Mouse (Mus musculus) liver, postnatal 0 days (tissue): ENCODE results near the gene Kpna3. TPM values are rescaled to one million over a fixed set of nuclear protein-coding genes. Genes with fewer than 3 reads are reported as not detected.

Experiments used
- ATAC-seq: fragments of 200-750 bp; cut with Nextera tagmentation; 2 replicates; pipeline ENCODE4 v1.8.0; 2017; ENCODE audit warnings: mild to moderate bottlenecking, moderate library complexity
- DNase-seq: peaks from one replicate; pipeline ENCODE4 v3.0.0-alpha.2; 2016
- H3K27ac ChIP-seq: fragments of 300-500 bp; sonication (generic); 2 replicates; pipeline ENCODE4 v1.5.1; 2014; ENCODE audit warnings: antibody characterized with exemption, moderate library complexity, mild to moderate bottlenecking, low read depth
- H3K27me3 ChIP-seq: fragments of 300-500 bp; sonication (generic); 2 replicates; pipeline ENCODE4 v1.6.1; 2014; ENCODE audit warnings: low read length, control low read depth, mixed read lengths; ENCODE audit not compliant: insufficient read depth
- H3K36me3 ChIP-seq: fragments of 300-500 bp; sonication (generic); replicated peaks from 2 replicates; pipeline ENCODE4 v1.6.1; 2014; ENCODE audit warnings: mild to moderate bottlenecking, control low read depth, low read length, moderate library complexity, mixed read lengths; ENCODE audit not compliant: insufficient read depth
- H3K4me1 ChIP-seq: fragments of 300-500 bp; sonication (generic); 2 replicates; pipeline ENCODE4 v1.6.1; 2014; ENCODE audit warnings: antibody characterized with exemption, mild to moderate bottlenecking, control low read depth; ENCODE audit not compliant: insufficient read depth
- H3K4me2 ChIP-seq: fragments of 300-500 bp; sonication (generic); 2 replicates; pipeline ENCODE4 v1.6.1; 2014; ENCODE audit warnings: low read depth, mild to moderate bottlenecking, low read length, moderate library complexity, mixed read lengths
- H3K4me3 ChIP-seq: fragments of 300-500 bp; sonication (generic); 2 replicates; pipeline ENCODE4 v1.5.1; 2014; ENCODE audit warnings: low read depth, low read length
- H3K9ac ChIP-seq: fragments of 300-500 bp; sonication (generic); replicated peaks from 2 replicates; pipeline ENCODE4 v1.6.1; 2014; ENCODE audit warnings: mild to moderate bottlenecking, moderate library complexity
- H3K9me3 ChIP-seq: fragments of 300-500 bp; sonication (generic); 2 replicates; pipeline ENCODE4 v1.6.1; 2016; ENCODE audit warnings: mild to moderate bottlenecking, control low read depth, low read length, mixed read lengths
- CTCF ChIP-seq: sonication (generic); IDR thresholded peaks from 2 replicates; pipeline ENCODE4 v1.5.1; 2016; ENCODE audit warnings: antibody characterized with exemption, low read depth
- EP300 ChIP-seq: IDR thresholded peaks from 2 replicates; pipeline ENCODE4 v1.6.1; 2016; ENCODE audit warnings: antibody characterized with exemption, low read depth, mild to moderate bottlenecking
- WGBS: fragments of 180-500 bp; shearing (Covaris S2); extraction: QIAGEN DNeasy Blood & Tissue Kit; methylation state at CpG from one replicate; pipeline ENCODE4 v1.1.7; 2014; ENCODE audit not compliant: insufficient replicate concordance; 5-methylcytosine and 5-hydroxymethylcytosine counted together
- polyA plus RNA-seq: library from polyadenylated mRNA; unstranded; fragments of >200 nt; fragmentation: Nextera tagmentation; extraction: Ambion mirVana; gene quantifications from 2 replicates; pipeline ENCODE4 v1.2.1, GENCODE M21; 2015

The Kpna3 gene
- polyA plus RNA-seq, 1 experiment from 2014 or later: 14.4 TPM

DNA sequence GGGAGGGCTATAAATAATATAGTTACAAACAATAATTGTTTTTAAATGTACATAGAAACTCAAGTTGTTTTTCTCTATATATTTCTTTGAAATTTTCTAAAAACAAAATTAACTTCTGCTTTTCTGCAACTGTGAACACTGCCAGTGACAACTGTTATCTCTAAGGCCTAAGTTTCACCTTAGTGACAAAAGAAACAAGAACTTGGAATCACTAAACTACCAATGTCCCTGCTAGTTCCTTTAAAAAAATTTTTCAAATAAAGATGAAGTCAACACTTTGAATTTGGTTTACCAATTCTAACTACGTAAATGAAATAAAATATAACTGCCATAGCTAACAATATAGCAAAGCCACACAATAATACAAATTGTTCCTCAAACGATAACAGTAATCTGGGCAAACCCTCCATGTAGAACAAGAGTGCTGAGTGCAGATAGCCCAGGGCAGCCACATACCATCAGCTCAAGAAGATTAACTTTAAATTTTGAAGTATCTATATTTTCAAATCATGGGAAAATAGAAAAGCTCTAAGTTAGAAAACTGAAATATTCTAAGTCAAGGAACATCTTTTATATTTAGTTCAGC is 14.5 kb downstream of the Kpna3 start:
- no peaks in the 10 kb centered on the region for H3K9me3 ChIP-seq
- no peak overlapping the region for H3K9ac ChIP-seq
- no peak for ATAC-seq
- H3K27ac ChIP-seq: no peak overlapping the region
- H3K27me3 ChIP-seq: no peaks in the 10 kb centered on the region
- H3K4me1 ChIP-seq: peaks cover 6% of the 10 kb centered on the region
- H3K4me2 ChIP-seq: no peak overlapping the region
- 70% methylated on average over 2 of the region's 2 CpGs for WGBS
- H3K36me3 ChIP-seq: no peaks in the 10 kb centered on the region
- TF ChIP-seq EP300: peak; percentile 42; the same call in 1 of the 2 replicates
- no peak for TF ChIP-seq CTCF
- no peak overlapping the region for H3K4me3 ChIP-seq
- no peak for DNase-seq

DNA sequence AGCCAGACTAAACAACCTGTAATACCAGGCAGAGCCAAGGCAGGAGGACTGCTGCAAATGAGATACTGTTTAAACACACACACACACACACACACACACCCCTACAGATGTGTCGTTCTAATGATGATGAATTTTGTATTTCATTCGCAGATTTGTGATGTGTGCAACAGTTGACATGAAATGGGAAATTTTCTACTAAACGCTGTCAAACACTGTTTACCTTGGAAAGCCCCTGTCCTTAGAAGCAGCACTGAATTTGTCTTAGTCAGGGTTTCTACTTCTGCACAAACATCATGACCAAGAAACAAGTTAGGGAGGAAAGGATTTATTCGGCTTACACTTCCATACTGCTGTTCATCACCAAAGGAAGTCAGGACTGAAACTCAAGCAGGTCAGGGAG is 24.0 kb downstream of the Kpna3 start:
- WGBS: 77% methylated on average over 4 of the region's 4 CpGs
- DNase-seq (no peak), ATAC-seq (no peak)
- no peak for TF ChIP-seq CTCF
- no peak for TF ChIP-seq EP300
- Histone ChIP-seq H3K27me3 (no peaks in the 10 kb centered on the region), H3K4me1 (peaks cover 5% of the 10 kb centered on the region; the same call in 1 of the 2 replicates), H3K4me3 (no peak overlapping the region), H3K9ac (no peak overlapping the region), H3K27ac (no peak overlapping the region), H3K36me3 (no peaks in the 10 kb centered on the region), H3K9me3 (no peaks in the 10 kb centered on the region), H3K4me2 (no peak overlapping the region)

DNA sequence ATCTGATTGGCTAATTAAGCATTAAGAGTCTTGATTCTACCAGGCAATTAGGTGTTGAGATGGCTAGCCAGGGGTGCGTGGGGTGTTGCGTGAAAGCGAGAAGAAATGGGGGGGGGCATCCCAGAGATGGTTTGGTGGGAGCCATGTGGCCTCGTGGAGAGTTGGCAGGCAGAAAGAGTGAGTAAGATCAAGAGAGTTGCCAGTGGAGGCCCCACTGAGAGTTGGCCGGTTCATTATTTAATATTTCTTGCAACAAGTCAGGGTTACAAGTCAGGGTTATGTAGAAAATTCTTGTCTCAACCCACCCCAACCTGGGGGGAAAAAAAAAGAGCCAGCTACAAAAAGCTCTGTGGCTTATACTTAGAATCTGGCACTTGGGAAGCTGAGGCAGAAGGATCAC is 24.4 kb downstream of the Kpna3 start:
- Histone ChIP-seq H3K4me1 (peaks cover 8% of the 10 kb centered on the region), H3K27me3 (no peaks in the 10 kb centered on the region), H3K36me3 (no peaks in the 10 kb centered on the region), H3K9ac (no peak overlapping the region), H3K27ac (no peak overlapping the region), H3K4me2 (no peak overlapping the region), H3K4me3 (no peak overlapping the region), H3K9me3 (no peaks in the 10 kb centered on the region)
- ATAC-seq (no peak), DNase-seq (no peak)
- TF ChIP-seq CTCF (no peak), EP300 (no peak)
- 79% methylated on average over 5 of the region's 5 CpGs for WGBS

GRCm38 (mm10) chr14:61414808-61415207 is 24.9 kb downstream of the Kpna3 start:
- H3K9ac ChIP-seq: no peak overlapping the region
- H3K4me1 ChIP-seq: peaks cover 9% of the 10 kb centered on the region
- TF ChIP-seq EP300 (no peak), CTCF (no peak)
- H3K9me3 ChIP-seq: no peaks in the 10 kb centered on the region
- H3K36me3 ChIP-seq: no peaks in the 10 kb centered on the region
- H3K4me2 ChIP-seq: no peak overlapping the region
- H3K27ac ChIP-seq: no peak overlapping the region
- no peak for ATAC-seq
- WGBS: 50% methylated on average over 1 of the region's 1 CpGs
- H3K27me3 ChIP-seq: no peaks in the 10 kb centered on the region
- DNase-seq: no peak
- no peak overlapping the region for H3K4me3 ChIP-seq

DNA sequence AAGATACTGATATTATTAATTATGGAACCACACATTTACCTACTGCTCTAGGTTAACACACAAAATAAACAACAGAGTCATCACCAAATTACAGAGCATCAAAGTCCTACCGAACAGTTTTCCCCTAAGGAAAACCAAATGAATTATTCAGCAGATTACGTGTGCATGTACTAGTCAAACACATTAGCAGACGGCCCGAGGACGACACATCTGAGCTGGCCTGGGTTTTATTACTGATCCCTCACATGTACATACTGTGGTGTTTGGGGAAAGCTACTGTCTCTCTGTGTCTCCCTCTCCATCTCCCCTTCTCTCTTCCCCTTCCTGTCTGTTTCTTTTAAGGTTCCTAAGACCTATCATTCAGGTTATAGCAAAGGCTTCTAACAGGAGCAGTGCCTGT is 25.5 kb downstream of the Kpna3 start:
- no peaks in the 10 kb centered on the region for H3K9me3 ChIP-seq
- peaks cover 9% of the 10 kb centered on the region for H3K4me1 ChIP-seq
- H3K4me3 ChIP-seq: no peak overlapping the region
- H3K27me3 ChIP-seq: no peaks in the 10 kb centered on the region
- TF ChIP-seq EP300: no peak
- TF ChIP-seq CTCF: no peak
- no peak overlapping the region for H3K4me2 ChIP-seq
- no peak overlapping the region for H3K9ac ChIP-seq
- H3K36me3 ChIP-seq: no peaks in the 10 kb centered on the region
- 84% methylated on average over 5 of the region's 5 CpGs for WGBS
- no peak for DNase-seq
- no peak for ATAC-seq
- no peak overlapping the region for H3K27ac ChIP-seq

DNA sequence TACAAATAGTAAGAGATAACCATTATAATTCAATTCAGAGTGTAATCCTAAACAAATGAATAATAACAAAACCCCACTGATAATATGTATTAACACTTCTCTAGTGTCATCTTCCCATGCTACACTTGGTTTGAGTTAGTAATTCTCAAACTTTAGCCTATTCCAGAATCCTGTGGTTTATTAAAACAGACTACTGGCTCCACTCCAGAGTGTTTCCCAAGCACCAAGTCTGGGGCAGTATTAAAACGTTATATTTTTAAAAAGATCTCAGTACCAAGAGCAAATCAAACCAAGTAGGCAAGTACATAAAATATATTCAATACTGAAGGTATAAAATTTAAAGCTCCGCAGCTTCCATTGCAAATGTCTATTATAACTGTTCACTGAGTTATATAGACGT is 26.0 kb downstream of the Kpna3 start:
- no peaks in the 10 kb centered on the region for H3K27me3 ChIP-seq
- no peak overlapping the region for H3K4me2 ChIP-seq
- TF ChIP-seq EP300 (no peak), CTCF (no peak)
- 72% methylated on average over 3 of the region's 3 CpGs for WGBS
- no peak for DNase-seq
- no peaks in the 10 kb centered on the region for H3K36me3 ChIP-seq
- H3K9ac ChIP-seq: no peak overlapping the region
- H3K4me3 ChIP-seq: no peak overlapping the region
- H3K9me3 ChIP-seq: no peaks in the 10 kb centered on the region
- H3K4me1 ChIP-seq: peaks cover 9% of the 10 kb centered on the region
- ATAC-seq: no peak
- no peak overlapping the region for H3K27ac ChIP-seq

DNA sequence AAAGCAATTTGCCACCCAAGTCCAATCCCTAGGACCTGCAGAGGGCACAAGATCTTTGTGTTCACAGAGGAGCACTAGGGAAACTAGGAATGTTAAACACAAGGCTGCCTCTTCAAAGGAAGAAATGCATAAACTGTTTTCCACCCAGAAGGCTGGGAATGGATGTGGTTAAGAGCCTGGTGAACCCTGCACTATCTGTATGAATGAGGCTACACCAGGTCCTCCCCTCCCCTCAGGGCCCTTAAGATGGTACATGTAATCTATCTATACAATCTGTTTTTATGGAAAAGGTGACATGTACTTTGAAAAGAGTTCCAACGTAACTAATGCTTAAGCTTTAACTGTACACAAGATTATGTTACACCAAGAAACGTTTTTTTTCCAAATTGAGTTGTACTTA is 29.7 kb downstream of the Kpna3 start:
- H3K27me3 ChIP-seq: no peaks in the 10 kb centered on the region
- 36% methylated on average over 2 of the region's 2 CpGs for WGBS

More for the DNA sequence above, 29.7 kb downstream of the Kpna3 start:
- H3K27ac ChIP-seq: no peak overlapping the region
- DNase-seq (no peak), ATAC-seq (no peak)
- H3K4me1 ChIP-seq: peaks cover 5% of the 10 kb centered on the region
- H3K9me3 ChIP-seq: no peaks in the 10 kb centered on the region
- TF ChIP-seq CTCF: no peak
- no peak overlapping the region for H3K9ac ChIP-seq
- no peak overlapping the region for H3K4me2 ChIP-seq
- H3K36me3 ChIP-seq: no peaks in the 10 kb centered on the region
- H3K4me3 ChIP-seq: no peak overlapping the region
